Mouse (Mus musculus) embryonic facial prominence, embryonic 10.5 days (tissue): ENCODE data around the gene Optc. TPM values are rescaled to one million over a fixed set of nuclear protein-coding genes. Genes with fewer than 3 reads are reported as not detected.
A peak's percentile ranks its signal among the peaks of the same experiment; 100 is the strongest.

Experiments used
- DNase-seq: peaks from one replicate; pipeline ENCODE4 v3.0.0-alpha.2; 2017; ENCODE audit warnings: low spot score
- H3K27ac ChIP-seq: fragments of 300-500 bp; sonication (generic); replicated peaks from 2 replicates; pipeline ENCODE4 v1.5.1; 2016; ENCODE audit warnings: mild to moderate bottlenecking
- H3K27me3 ChIP-seq: fragments of 300-500 bp; sonication (generic); replicated peaks from 2 replicates; pipeline ENCODE4 v1.6.1; 2016; ENCODE audit warnings: low read depth, mild to moderate bottlenecking; ENCODE audit not compliant: poor library complexity, severe bottlenecking
- H3K36me3 ChIP-seq: fragments of 300-500 bp; sonication (generic); replicated peaks from 2 replicates; pipeline ENCODE4 v1.6.1; 2016; ENCODE audit warnings: mild to moderate bottlenecking, moderate library complexity
- H3K4me1 ChIP-seq: fragments of 300-500 bp; sonication (generic); 2 replicates; pipeline ENCODE4 v1.6.1; 2016
- H3K4me3 ChIP-seq: fragments of 300-500 bp; sonication (generic); 2 replicates; pipeline ENCODE4 v1.5.1; 2016; ENCODE audit warnings: mild to moderate bottlenecking, moderate library complexity
- H3K9me3 ChIP-seq: fragments of 300-500 bp; sonication (generic); 2 replicates; pipeline ENCODE4 v1.6.1; 2016; ENCODE audit warnings: mild to moderate bottlenecking
- WGBS: fragments of 180-500 bp; shearing (Covaris S2); methylation state at CpG from one replicate; pipeline ENCODE4 v1.1.7; 2016; 5-methylcytosine and 5-hydroxymethylcytosine counted together
- polyA plus RNA-seq: library from polyadenylated mRNA; unstranded; fragments of >200 nt; fragmentation: Nextera tagmentation; extraction: Ambion mirVana; gene quantifications from 2 replicates; pipeline ENCODE4 v1.2.1, GENCODE M21; 2016

The Optc gene
- polyA plus RNA-seq, 1 experiment from 2014 or later: 0.79 TPM

GRCm38 (mm10) chr1:133889949-133890598 lies 17.7 kb downstream of the Optc start:
- H3K27ac ChIP-seq: peak overlapping the region; percentile 63
- 16% methylated on average over 20 of the region's 20 CpGs for WGBS
- H3K4me1 ChIP-seq: peaks cover 83% of the 10 kb centered on the region
- H3K9me3 ChIP-seq: no peaks in the 10 kb centered on the region
- peaks cover 52% of the 10 kb centered on the region for H3K27me3 ChIP-seq
- peak overlapping the region; percentile 37 for H3K4me3 ChIP-seq
- DNase-seq: peak; percentile 69
- H3K36me3 ChIP-seq: no peaks in the 10 kb centered on the region

GRCm38 (mm10) chr1:133887538-133888250 lies 20.1 kb downstream of the Optc start:
- H3K4me1 ChIP-seq: peaks cover 93% of the 10 kb centered on the region
- H3K27ac ChIP-seq: peak overlapping the region; percentile 51
- no peaks in the 10 kb centered on the region for H3K9me3 ChIP-seq
- WGBS: 77% methylated on average over 5 of the region's 5 CpGs
- H3K27me3 ChIP-seq: peaks cover 52% of the 10 kb centered on the region
- H3K36me3 ChIP-seq: no peaks in the 10 kb centered on the region
- H3K4me3 ChIP-seq: no peak overlapping the region; the same call in 1 of the 2 replicates
- no peak for DNase-seq

GRCm38 (mm10) chr1:133887044-133887443 lies 20.8 kb downstream of the Optc start:
- H3K4me1 ChIP-seq: peaks cover 93% of the 10 kb centered on the region
- no peaks in the 10 kb centered on the region for H3K9me3 ChIP-seq
- WGBS: 5% methylated on average over 8 of the region's 8 CpGs
- H3K36me3 ChIP-seq: no peaks in the 10 kb centered on the region
- H3K27ac ChIP-seq: peak overlapping the region; percentile 51; the same call in 1 of the 2 replicates
- peak overlapping the region; percentile 18; the same call in 1 of the 2 replicates for H3K4me3 ChIP-seq
- peaks cover 52% of the 10 kb centered on the region for H3K27me3 ChIP-seq
- DNase-seq: no peak

GRCm38 (mm10) chr1:133886431-133886830 lies 21.4 kb downstream of the Optc start:
- H3K4me3 ChIP-seq: no peak overlapping the region
- peaks cover 52% of the 10 kb centered on the region for H3K27me3 ChIP-seq
- peak overlapping the region; percentile 35; the same call in 1 of the 2 replicates for H3K27ac ChIP-seq
- no peaks in the 10 kb centered on the region for H3K9me3 ChIP-seq
- no peaks in the 10 kb centered on the region for H3K36me3 ChIP-seq
- peaks cover 93% of the 10 kb centered on the region for H3K4me1 ChIP-seq
- 36% methylated on average over 6 of the region's 6 CpGs for WGBS
- no peak for DNase-seq

- WGBS: 90% methylated on average over 7 of the region's 7 CpGs
- peaks cover 93% of the 10 kb centered on the region for H3K4me1 ChIP-seq
These were observed 22.0 kb downstream of the Optc start for GRCm38 (mm10) chr1:133885811-133886210.

GRCm38 (mm10) chr1:133884746-133885145 lies 23.1 kb downstream of the Optc start:
- peaks cover 40% of the 10 kb centered on the region for H3K27me3 ChIP-seq
- no peak overlapping the region for H3K27ac ChIP-seq
- no peaks in the 10 kb centered on the region for H3K9me3 ChIP-seq
- no peak overlapping the region for H3K4me3 ChIP-seq
- peaks cover 88% of the 10 kb centered on the region for H3K4me1 ChIP-seq
- no peak for DNase-seq
- 78% methylated on average over 9 of the region's 9 CpGs for WGBS
- H3K36me3 ChIP-seq: no peaks in the 10 kb centered on the region

More at GRCm38 (mm10) chr1:133885811-133886210, 22.0 kb downstream of the Optc start:
- no peaks in the 10 kb centered on the region for H3K9me3 ChIP-seq
- no peak for DNase-seq
- H3K4me3 ChIP-seq: no peak overlapping the region
- H3K27ac ChIP-seq: peak overlapping the region; percentile 35; the same call in 1 of the 2 replicates
- H3K27me3 ChIP-seq: peaks cover 48% of the 10 kb centered on the region
- no peaks in the 10 kb centered on the region for H3K36me3 ChIP-seq

- H3K9me3 ChIP-seq: no peaks in the 10 kb centered on the region
- H3K36me3 ChIP-seq: no peaks in the 10 kb centered on the region
- peaks cover 83% of the 10 kb centered on the region for H3K4me1 ChIP-seq
- H3K27ac ChIP-seq: 0 out of 2 replicates have a peak overlapping the region, but pooled peaks have one; percentile 16
- no peak overlapping the region for H3K4me3 ChIP-seq
- peaks cover 35% of the 10 kb centered on the region for H3K27me3 ChIP-seq
- DNase-seq: no peak
- 75% methylated on average over 6 of the region's 6 CpGs for WGBS
These were observed 23.7 kb downstream of the Optc start for GRCm38 (mm10) chr1:133884090-133884489.

GRCm38 (mm10) chr1:133882283-133883217 lies 25.2 kb downstream of the Optc start:
- Histone ChIP-seq H3K27ac (0 out of 2 replicates have a peak overlapping the region, but pooled peaks have one; percentile 24), H3K4me3 (no peak overlapping the region), H3K9me3 (no peaks in the 10 kb centered on the region), H3K27me3 (peaks cover 19% of the 10 kb centered on the region), H3K36me3 (no peaks in the 10 kb centered on the region), H3K4me1 (peaks cover 83% of the 10 kb centered on the region)
- WGBS: 52% methylated on average over 11 of the region's 11 CpGs
- no peak for DNase-seq

- H3K36me3 ChIP-seq: no peaks in the 10 kb centered on the region
- DNase-seq: no peak
- 50% methylated on average over 6 of the region's 6 CpGs for WGBS
- H3K27ac ChIP-seq: 0 out of 2 replicates have a peak overlapping the region, but pooled peaks have one; percentile 19
- H3K4me3 ChIP-seq: no peak overlapping the region
- no peaks in the 10 kb centered on the region for H3K9me3 ChIP-seq
- H3K27me3 ChIP-seq: peaks cover 12% of the 10 kb centered on the region
- H3K4me1 ChIP-seq: peaks cover 83% of the 10 kb centered on the region
These were observed 26.0 kb downstream of the Optc start for GRCm38 (mm10) chr1:133881813-133882212.

GRCm38 (mm10) chr1:133878825-133879423 lies 28.9 kb downstream of the Optc start:
- Histone ChIP-seq H3K4me3 (no peak overlapping the region), H3K36me3 (no peaks in the 10 kb centered on the region), H3K27ac (peak overlapping the region; percentile 40; the same call in 1 of the 2 replicates), H3K4me1 (peaks cover 60% of the 10 kb centered on the region), H3K9me3 (no peaks in the 10 kb centered on the region), H3K27me3 (no peaks in the 10 kb centered on the region)
- DNase-seq: no peak
- WGBS: 62% methylated on average over 12 of the region's 12 CpGs

GRCm38 (mm10) chr1:133876936-133877335 lies 30.9 kb downstream of the Optc start:
- Histone ChIP-seq H3K4me1 (peaks cover 41% of the 10 kb centered on the region), H3K4me3 (no peak overlapping the region), H3K27me3 (no peaks in the 10 kb centered on the region), H3K9me3 (no peaks in the 10 kb centered on the region), H3K36me3 (no peaks in the 10 kb centered on the region), H3K27ac (no peak overlapping the region)
- 72% methylated on average over 7 of the region's 7 CpGs for WGBS
- DNase-seq: no peak
